In the genomic region with DNA sequence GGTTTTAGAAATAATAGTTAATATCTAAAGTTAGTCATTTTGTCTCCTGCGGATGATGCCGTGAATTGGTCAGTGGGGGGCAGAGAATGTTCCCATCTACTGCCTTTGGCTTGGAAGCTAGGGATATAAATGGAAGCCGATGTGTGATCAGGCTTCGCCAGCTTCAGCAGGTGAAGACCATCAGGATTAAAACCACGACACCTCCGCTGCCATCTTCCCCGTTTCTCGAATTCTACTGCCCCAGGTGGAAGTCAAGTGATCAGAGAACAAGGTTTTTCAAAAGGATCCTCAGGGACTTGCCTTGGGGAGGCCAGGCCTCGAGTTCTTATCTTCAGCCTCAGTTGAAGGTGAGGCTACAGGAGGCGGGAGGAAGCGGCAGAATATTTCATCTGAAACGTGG, we compare ENCODE assay signal across 8 mouse cellular contexts. TPM values are rescaled to one million over a fixed set of nuclear protein-coding genes. Genes with fewer than 3 reads are reported as not detected.
DNase-seq lines count a peak whose midpoint lies in the region; ATAC-seq and TF ChIP-seq lines count a peak whose summit lies in the region.

TSS of gene Atp2c1 (minus strand) at position 101 of the 400 bp plus-strand sequence.

- no peaks in the 10 kb centered on the region for H3K36me3 ChIP-seq in thymus, adult 2 months (ENCODE audit: control insufficient read depth, insufficient read depth, low read length)
- no peaks in the 10 kb centered on the region for H3K36me3 ChIP-seq in forebrain, embryonic 10.5 days (replicated peaks)
- no peaks in the 10 kb centered on the region for H3K36me3 ChIP-seq in limb, embryonic 11.5 days (ENCODE audit: control insufficient read depth, insufficient read depth, low read length)

- no peaks in the 10 kb centered on the region for H3K9me3 ChIP-seq in forebrain, embryonic 10.5 days
- H3K9me3 ChIP-seq in limb, embryonic 11.5 days (ENCODE audit: control insufficient read depth, low read length) = no peaks in the 10 kb centered on the region

- TF ChIP-seq CTCF in thymus, adult 2 months (IDR thresholded peaks at IDR 0.05; ENCODE audit: borderline replicate concordance, control insufficient read depth, extremely low read depth, insufficient read depth, low read length, poor library complexity) = no peak

- H3K4me1 ChIP-seq in thymus, adult 2 months (replicated peaks; ENCODE audit: control insufficient read depth, insufficient read depth, low read length) = no peaks in the 10 kb centered on the region
- peaks cover 35% of the 10 kb centered on the region for H3K4me1 ChIP-seq in forebrain, embryonic 10.5 days
- no peaks in the 10 kb centered on the region for H3K4me1 ChIP-seq in limb, embryonic 11.5 days (ENCODE audit: control insufficient read depth, insufficient read depth, low read length)

- H3K4me3 ChIP-seq in thymus, adult 2 months (ENCODE audit: control insufficient read depth, insufficient read depth, low read length) = no peak within 1 kb of the TSS
- no peak within 1 kb of the TSS for H3K4me3 ChIP-seq in forebrain, embryonic 10.5 days
- no peak within 1 kb of the TSS for H3K4me3 ChIP-seq in limb, embryonic 11.5 days (ENCODE audit: low read depth, low read length)

- no peak within 1 kb of the TSS for H3K27ac ChIP-seq in thymus, adult 2 months (ENCODE audit: control insufficient read depth, insufficient read depth, low read length)
- no peak within 1 kb of the TSS for H3K27ac ChIP-seq in forebrain, embryonic 10.5 days
- H3K27ac ChIP-seq in limb, embryonic 11.5 days (replicated peaks; ENCODE audit: low read depth, low read length) = no peak within 1 kb of the TSS

- H3K27me3 ChIP-seq in thymus, adult 2 months (ENCODE audit: control insufficient read depth, insufficient read depth, low read length) = no peaks in the 10 kb centered on the region
- H3K27me3 ChIP-seq in forebrain, embryonic 10.5 days (ENCODE audit: poor library complexity, severe bottlenecking) = no peaks in the 10 kb centered on the region
- no peaks in the 10 kb centered on the region for H3K27me3 ChIP-seq in limb, embryonic 11.5 days (ENCODE audit: control insufficient read depth, insufficient read depth, low read length)

- no peak within 1 kb of the TSS for H3K9ac ChIP-seq in limb, embryonic 11.5 days (ENCODE audit: low read length)

- DNase-seq in thymus, adult 2 months = no peak
- no peak for DNase-seq in thymus, postnatal 25 days
- DNase-seq in forebrain, embryonic 10.5 days (ENCODE audit: extremely low spot score, low spot score) = no peak
- no peak for DNase-seq in heart, postnatal 14 days
- DNase-seq in limb, embryonic 11.5 days (ENCODE audit: low spot score) = no peak
- no peak for DNase-seq in MN1 (ENCODE audit: low spot score)
- no peak for DNase-seq in yolk sac, embryonic 10.5 days (ENCODE audit: low spot score)

- WGBS in thymus, adult 2 months = 89% methylated on average over 12 of the region's 12 CpGs
- WGBS in forebrain, embryonic 10.5 days = 91% methylated on average over 12 of the region's 12 CpGs
- WGBS in limb, embryonic 11.5 days = 89% methylated on average over 12 of the region's 12 CpGs

- no peak for ATAC-seq in limb, embryonic 11.5 days (ENCODE audit: insufficient number of reproducible peaks, low FRiP score, low TSS enrichment, low read depth)
- no peak for ATAC-seq in neutrophil, adult 5-6 weeks (ENCODE audit: extremely low read depth, insufficient number of reproducible peaks, low FRiP score, poor library complexity, severe bottlenecking)

- H3K4me2 ChIP-seq in limb, embryonic 11.5 days (ENCODE audit: low read depth, severe bottlenecking) = no peak within 1 kb of the TSS

- TF ChIP-seq POLR2A in thymus, adult 2 months (IDR thresholded peaks at IDR 0.05; ENCODE audit: control insufficient read depth, extremely low read depth, insufficient read depth, low read length, poor library complexity) = no peak

- intact Hi-C loops in heart, postnatal 14 days (cut with DNase I) = loop anchor here (10.0 kb wide), 1 partner anchor 88 kb away; no protein-coding TSS in a partner anchor

RNA-seq across cellular contexts. Expression of gene Atp2c1, which starts in this region (rescaled TPM):
- polyA plus RNA-seq in thymus, adult 2 months (2012; rRNA removed) = 48.9 and 53.2 TPM in 2 replicates
- 50.3 and 52.6 TPM in 2 replicates for polyA plus RNA-seq in forebrain, embryonic 10.5 days (2016; fragmentation: Nextera tagmentation; extraction: Ambion mirVana)
- 10 to 100 TPM; 54.6 to 61.7 TPM for total RNA-seq in heart, postnatal 14 days (2021)
- polyA plus RNA-seq in limb, embryonic 11.5 days (2014; fragmentation: Nextera tagmentation; extraction: Ambion mirVana) = 55.8 and 58.0 TPM in 2 replicates
- total RNA-seq in neutrophil, adult 5-6 weeks (2017) = 171 and 186 TPM in 2 replicates
